Mouse (Mus musculus): ENCODE measurements around the gene Dlg1.

Dlg1 gene

GRCm38 (mm10) chr16:31663379-31664286 is at the start of gene Dlg1:
Gene Dlg1 (plus strand): TSS chr16:31663443.
- in situ Hi-C loops (cut with MboI, MseI): no loop called here

GRCm38 (mm10) chr16:31616382-31616781 is 46.9 kb upstream of the Dlg1 start:
- in situ Hi-C loops (cut with MboI, MseI): no loop called here

DNA sequence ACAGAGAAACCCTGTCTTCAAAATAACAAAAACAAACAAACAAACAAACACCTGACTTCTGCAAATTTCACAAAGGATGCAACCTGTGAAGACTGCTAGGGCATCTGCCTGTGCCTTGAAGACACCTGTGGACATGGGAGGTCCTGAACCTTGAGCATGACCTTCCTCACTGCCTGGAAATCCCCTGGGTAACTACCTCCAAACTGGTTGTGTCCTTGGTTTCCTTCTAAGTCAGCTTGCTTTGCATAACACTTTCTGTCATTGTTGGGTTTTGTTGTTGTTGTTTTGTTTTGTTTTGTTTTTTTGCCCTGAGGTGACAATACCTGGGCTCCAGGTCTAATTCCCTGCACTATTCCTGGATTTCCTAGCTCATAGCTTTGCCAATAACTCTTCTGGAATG is 46.1 kb upstream of the Dlg1 start:
- in situ Hi-C loops (cut with MboI, MseI): no loop called here

DNA sequence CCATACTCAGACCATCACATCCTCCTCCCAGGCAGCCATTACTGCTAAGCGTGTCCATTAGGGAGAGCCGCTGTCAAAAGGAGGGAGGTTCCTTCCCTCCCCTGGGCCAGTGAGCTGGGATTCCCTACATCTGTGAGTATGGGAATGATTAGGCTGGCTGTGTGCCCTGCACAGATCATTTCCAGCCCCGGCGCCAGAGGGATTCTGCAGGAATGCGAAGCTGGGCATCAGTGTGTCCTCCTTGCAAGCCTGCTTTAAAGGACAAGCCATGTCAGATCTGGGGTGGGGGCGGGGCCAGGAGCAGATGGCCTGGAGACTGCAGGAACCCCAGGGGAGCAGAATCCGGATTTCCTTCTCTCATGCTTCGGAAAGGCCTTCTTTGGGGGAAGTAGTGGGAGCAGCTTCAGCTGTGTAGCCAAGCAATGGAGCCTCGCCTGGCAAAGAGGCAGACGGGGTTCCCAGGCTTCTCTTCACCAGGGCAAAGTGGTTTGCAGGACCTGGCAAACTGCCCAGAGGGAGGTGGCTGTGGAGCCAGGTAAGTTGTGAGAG is 45.3 kb upstream of the Dlg1 start:
- in situ Hi-C loops (cut with MboI, MseI): no loop called here

GRCm38 (mm10) chr16:31618671-31619070 is 44.6 kb upstream of the Dlg1 start:
- in situ Hi-C loops (cut with MboI, MseI): no loop called here

GRCm38 (mm10) chr16:31619675-31620335 is 43.4 kb upstream of the Dlg1 start:
- in situ Hi-C loops (cut with MboI, MseI): no loop called here

DNA sequence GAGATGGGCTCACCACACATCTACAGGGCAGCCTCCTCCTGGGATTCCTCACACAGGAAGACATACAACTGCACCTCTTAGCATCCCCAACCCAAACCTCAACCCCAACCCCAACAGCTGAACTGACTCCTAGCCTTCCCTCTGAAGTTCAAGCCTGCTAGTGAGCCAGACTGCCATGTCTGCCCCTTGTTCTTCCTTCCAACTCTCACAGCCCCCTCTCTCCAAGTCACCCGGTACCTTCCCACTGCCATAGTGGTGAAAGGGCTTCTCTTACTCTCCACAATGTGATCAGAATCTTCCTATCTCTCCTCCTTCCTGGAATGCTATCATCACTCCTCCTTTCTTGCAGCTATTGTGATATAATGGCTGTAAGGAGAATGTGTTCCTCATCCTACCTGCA is 40.9 kb upstream of the Dlg1 start:
- in situ Hi-C loops (cut with MboI, MseI): no loop called here

GRCm38 (mm10) chr16:31623136-31623535 is 40.1 kb upstream of the Dlg1 start:
- in situ Hi-C loops (cut with MboI, MseI): no loop called here

GRCm38 (mm10) chr16:31624749-31625148 is 38.5 kb upstream of the Dlg1 start:
- in situ Hi-C loops (cut with MboI, MseI): no loop called here

DNA sequence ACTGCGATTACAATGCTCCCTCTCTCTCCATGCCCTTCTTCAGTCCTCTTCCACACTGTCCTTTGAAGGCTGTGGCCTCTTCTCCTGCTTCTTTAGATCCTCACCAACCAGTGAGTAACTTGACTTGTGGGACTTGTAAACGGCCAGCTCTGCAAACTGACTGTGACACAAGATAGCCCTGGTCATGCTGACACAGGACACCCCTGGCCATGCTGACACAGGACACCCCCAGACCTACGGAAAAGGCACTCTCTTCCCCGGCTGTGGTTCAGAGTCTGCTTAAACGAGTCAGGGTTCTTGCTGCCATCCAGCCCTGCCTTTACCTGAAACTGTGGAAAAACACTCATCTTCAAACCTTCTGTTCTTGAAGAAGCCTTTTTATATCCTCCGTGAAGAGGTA is 36.9 kb upstream of the Dlg1 start:
- in situ Hi-C loops (cut with MboI, MseI): no loop called here

GRCm38 (mm10) chr16:31630381-31630780 is 32.9 kb upstream of the Dlg1 start:
- in situ Hi-C loops (cut with MboI, MseI): no loop called here

- in situ Hi-C loops (cut with MboI, MseI): no loop called here
Observed at GRCm38 (mm10) chr16:31631046-31631445, 32.2 kb upstream of the Dlg1 start.

DNA sequence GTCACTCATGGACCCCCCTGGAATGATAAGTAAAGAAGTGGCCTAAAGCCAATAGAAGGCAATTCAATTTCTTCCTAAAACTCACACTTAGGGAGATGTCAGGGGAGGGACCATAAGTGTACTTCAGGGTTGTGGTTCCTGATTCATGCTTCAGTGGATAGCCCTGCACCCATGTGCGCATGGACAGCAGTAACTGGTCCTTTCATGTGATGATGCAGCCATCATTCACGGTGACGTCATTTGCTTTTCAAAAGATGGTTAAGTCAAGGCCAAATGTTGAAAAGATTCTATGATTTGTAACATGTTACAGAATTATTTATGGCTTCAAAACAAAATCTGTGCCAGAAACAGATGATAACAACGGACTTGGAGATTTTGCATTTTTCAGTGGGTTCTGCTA is 28.9 kb upstream of the Dlg1 start:
- in situ Hi-C loops (cut with MboI, MseI): no loop called here

DNA sequence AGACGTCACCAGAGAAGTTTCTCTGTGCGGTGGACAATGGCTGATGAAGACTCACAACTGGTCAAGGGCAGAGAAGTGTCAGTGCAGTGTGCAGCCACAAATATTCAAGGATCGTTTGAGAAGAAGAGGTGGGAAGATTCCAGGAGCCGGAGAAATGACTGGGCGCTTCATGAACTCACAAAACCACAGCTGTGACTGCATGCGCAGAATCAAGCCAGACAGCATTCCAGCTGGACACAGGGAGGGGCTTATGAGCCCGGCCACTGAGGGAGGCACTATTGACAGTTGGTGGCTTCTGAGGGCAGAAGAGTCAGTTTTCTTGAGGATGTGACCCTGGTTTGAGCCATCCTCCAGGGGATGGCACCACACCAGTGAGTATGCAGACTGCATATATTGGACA is 24.9 kb upstream of the Dlg1 start:
- in situ Hi-C loops (cut with MboI, MseI): no loop called here

- in situ Hi-C loops (cut with MboI, MseI): no loop called here
Observed at GRCm38 (mm10) chr16:31639946-31640345, 23.3 kb upstream of the Dlg1 start.

DNA sequence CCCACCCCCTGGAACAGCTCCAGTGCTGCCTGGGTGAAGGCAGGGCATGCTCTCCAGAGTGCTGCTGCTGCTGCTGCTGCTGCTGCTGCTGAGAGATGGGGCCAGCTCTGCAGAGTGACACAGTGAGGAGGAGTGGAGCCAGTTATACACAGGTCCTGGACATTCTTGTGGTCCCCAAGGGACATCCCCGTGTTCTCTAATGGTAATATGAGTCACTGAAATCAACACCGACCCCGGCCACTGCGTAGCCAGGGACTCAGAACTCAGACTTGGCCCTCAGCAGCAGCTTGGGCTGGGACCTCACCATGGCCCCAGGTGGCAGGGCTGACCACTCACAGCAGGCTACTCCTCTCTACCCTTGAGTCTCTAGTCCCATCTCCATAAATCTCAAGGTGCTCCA is 21.5 kb upstream of the Dlg1 start:
- in situ Hi-C loops (cut with MboI, MseI): no loop called here

DNA sequence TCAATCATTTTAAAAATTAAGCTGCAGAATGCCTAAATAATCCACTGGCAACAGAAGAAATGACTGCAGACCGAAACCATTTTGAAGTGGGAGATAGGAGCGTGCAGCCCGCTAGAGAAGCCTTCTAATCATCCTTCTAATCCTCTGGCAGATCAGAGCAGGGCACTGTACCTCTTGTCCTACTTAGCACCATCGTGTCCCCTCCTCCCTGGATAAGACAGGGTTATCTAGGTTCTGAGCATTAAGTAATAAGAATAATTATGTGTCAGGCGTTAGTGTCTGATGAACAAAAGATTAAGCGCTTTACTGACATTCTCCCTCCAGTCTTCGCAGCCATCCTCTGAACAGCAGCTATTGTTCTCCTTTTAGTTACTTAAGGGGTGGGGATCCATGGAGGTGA is 16.0 kb upstream of the Dlg1 start:
- in situ Hi-C loops (cut with MboI, MseI): no loop called here

DNA sequence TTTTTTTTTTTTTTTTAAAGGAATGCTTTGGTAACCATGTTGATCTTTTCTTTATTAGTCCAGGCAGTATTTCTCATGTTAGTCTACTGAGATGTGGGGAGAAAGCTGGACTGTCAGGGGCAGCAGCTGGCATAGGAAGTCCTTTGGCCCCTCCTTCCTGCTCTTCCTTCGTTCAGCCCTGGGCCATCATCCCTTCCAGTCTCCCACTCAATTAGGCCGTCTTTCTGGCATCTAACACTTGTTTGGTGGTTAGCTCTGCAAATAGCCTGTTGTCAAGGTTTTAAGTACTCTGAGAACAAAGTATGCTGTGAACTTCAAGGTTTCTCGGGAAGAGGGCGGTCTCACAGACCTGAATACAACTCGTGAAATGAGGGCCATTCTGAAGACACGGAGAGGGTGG is 12.5 kb upstream of the Dlg1 start:
- in situ Hi-C loops (cut with MboI, MseI): no loop called here

- in situ Hi-C loops (cut with MboI, MseI): no loop called here
Observed at GRCm38 (mm10) chr16:31651541-31651940, 11.7 kb upstream of the Dlg1 start.

DNA sequence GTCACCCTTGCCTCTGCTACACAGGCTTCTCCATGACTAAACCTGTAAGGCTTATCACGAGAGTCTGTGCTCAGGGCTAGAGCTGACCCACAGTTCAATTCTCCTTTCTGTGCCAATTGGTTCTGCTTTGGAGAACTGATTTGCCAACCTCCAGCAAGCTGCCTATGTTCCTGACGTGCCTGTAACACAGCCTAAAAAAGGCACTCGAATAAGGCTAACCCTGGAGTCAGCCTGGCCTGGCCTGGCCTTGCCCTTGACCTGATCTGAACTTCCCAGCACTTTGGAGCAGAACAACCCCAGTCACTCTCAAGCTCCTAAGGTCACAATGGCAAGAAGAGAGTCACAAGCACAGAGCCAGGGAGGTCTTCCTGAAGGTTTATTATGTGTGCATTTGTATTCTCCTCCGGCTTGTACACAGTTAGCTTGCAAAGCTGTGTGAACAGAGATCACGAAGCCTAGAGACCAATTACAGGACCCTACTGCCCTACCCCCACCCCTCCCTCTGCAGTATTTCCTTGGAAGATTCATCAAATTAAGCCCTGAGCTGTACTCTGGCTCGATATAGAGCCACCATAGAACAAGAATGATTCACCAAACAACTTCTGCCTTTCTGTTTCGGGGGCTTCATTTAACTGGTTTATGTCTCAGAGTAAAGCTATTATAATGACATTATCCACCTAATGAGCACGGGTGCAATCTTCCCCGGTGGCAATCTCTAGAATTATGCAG is 11.0 kb upstream of the Dlg1 start:
- in situ Hi-C loops (cut with MboI, MseI): no loop called here

DNA sequence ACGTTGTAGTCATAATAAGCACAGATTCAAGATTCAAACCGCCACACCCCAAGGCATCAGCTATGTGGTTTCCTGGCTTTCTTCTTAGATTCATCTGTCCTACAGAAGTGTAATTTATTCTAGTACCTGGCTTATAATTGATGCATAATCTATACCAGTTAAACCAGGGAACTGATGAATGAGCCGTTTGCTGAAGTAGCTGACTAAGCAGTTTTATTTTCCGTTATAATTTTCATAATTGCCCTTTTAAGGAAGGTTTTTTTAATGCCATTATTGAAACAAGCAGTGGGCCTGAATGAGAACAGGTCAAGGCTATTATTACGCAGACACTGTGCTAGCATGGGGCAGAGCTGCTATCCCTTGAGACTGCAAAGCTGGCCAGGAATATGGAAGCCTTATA is 9.6 kb upstream of the Dlg1 start:
- in situ Hi-C loops (cut with MboI, MseI): no loop called here

GRCm38 (mm10) chr16:31654021-31654420 is 9.2 kb upstream of the Dlg1 start:
- in situ Hi-C loops (cut with MboI, MseI): no loop called here

Data from T-helper 1 cell (primary cell).